Mouse (Mus musculus) MEL (cell line): ENCODE results near the gene Dnajc9. TPM values are rescaled to one million over a fixed set of nuclear protein-coding genes. Genes with fewer than 3 reads are reported as not detected.

Experiments used
- DNase-seq: peaks from one replicate; pipeline ENCODE4 v3.0.0; 2011; ENCODE audit warnings: low read depth, low spot score
- H3K27ac ChIP-seq: 2 replicates; pipeline ENCODE4 v1.5.1; 2012; ENCODE audit warnings: low read depth, mild to moderate bottlenecking, control low read depth, low read length, moderate library complexity; ENCODE audit not compliant: control insufficient read depth
- H3K27me3 ChIP-seq, 2 experiments: fragments of 150-350 bp in 1 of 2; sonication (generic) in 1 of 2; 2 replicates each; pipeline ENCODE4 v1.6.1; 2012; ENCODE audit warnings: low read length in 2 of 2, mild to moderate bottlenecking in 2 of 2, improper control_type of control experiment in 1 of 2, moderate library complexity in 1 of 2; ENCODE audit not compliant: insufficient read depth in 2 of 2, control insufficient read depth in 1 of 2
- H3K36me3 ChIP-seq, 2 experiments: 2 replicates each; pipeline ENCODE4 v1.6.1; 2012 to 2014; ENCODE audit warnings: low read length in 2 of 2, improper control_type of control experiment in 1 of 2, inconsistent platforms in 1 of 2, mild to moderate bottlenecking in 1 of 2; ENCODE audit not compliant: insufficient read depth in 2 of 2, control insufficient read depth in 1 of 2
- H3K4me1 ChIP-seq, 2 experiments: fragments of 150-350 bp in 1 of 2; sonication (generic) in 1 of 2; 2 replicates each; pipeline ENCODE4 v1.6.1; 2012; ENCODE audit warnings: low read length in 2 of 2, improper control_type of control experiment in 1 of 2, mild to moderate bottlenecking in 1 of 2; ENCODE audit not compliant: insufficient read depth in 2 of 2, control insufficient read depth in 1 of 2
- H3K4me3 ChIP-seq, 2 experiments: fragments of 150-350 bp in 1 of 2; sonication (generic) in 1 of 2; 2 replicates each; pipeline ENCODE4 v1.5.1; 2012; ENCODE audit warnings: low read depth in 2 of 2, low read length in 2 of 2, mild to moderate bottlenecking in 2 of 2, moderate library complexity in 2 of 2, control low read depth in 1 of 2, improper control_type of control experiment in 1 of 2; ENCODE audit not compliant: control insufficient read depth in 1 of 2, insufficient read depth in 1 of 2
- H3K79me2 ChIP-seq: 2 replicates; pipeline ENCODE4 v1.6.1; 2012; ENCODE audit warnings: mild to moderate bottlenecking, low read length, moderate library complexity; ENCODE audit not compliant: control insufficient read depth, poor library complexity, insufficient read depth
- H3K9ac ChIP-seq: 2 replicates; pipeline ENCODE4 v1.6.1; 2012; ENCODE audit warnings: low read depth, mild to moderate bottlenecking, control low read depth, low read length, moderate library complexity; ENCODE audit not compliant: control insufficient read depth, poor library complexity, severe bottlenecking
- H3K9me3 ChIP-seq: fragments of 150-350 bp; sonication (generic); replicated peaks from 2 replicates; pipeline ENCODE4 v1.6.1; 2012; ENCODE audit warnings: mild to moderate bottlenecking, low read length, improper control_type of control experiment, moderate library complexity; ENCODE audit not compliant: insufficient read depth
- BHLHE40 ChIP-seq: IDR thresholded peaks from 2 replicates; pipeline ENCODE4 v1.6.1; 2012; ENCODE audit warnings: low read depth, mild to moderate bottlenecking, inconsistent platforms, low read length, improper control_type of control experiment, borderline replicate concordance
- CTCF ChIP-seq, 3 experiments: IDR thresholded peaks in 2 of 3; conservative IDR thresholded peaks in 1 of 3; 2 replicates each; pipeline ENCODE4 v1.5.1; 2011 to 2012; ENCODE audit warnings: low read length in 3 of 3, low read depth in 2 of 3, mild to moderate bottlenecking in 2 of 3, improper control_type of control experiment in 1 of 3, inconsistent platforms in 1 of 3, mixed read lengths in 1 of 3, moderate library complexity in 1 of 3; ENCODE audit not compliant: control insufficient read depth in 1 of 3, insufficient read depth in 1 of 3, poor library complexity in 1 of 3, severe bottlenecking in 1 of 3
- ELF1 ChIP-seq: IDR thresholded peaks from 2 replicates; pipeline ENCODE4 v1.6.1; 2014; ENCODE audit warnings: low read depth, mild to moderate bottlenecking, inconsistent platforms, low read length, improper control_type of control experiment, moderate library complexity
- MAX ChIP-seq: IDR thresholded peaks from 2 replicates; pipeline ENCODE4 v1.6.1; 2011; ENCODE audit warnings: low read length, improper control_type of control experiment
- MAZ ChIP-seq: IDR thresholded peaks from 2 replicates; pipeline ENCODE4 v1.6.1; 2012; ENCODE audit warnings: low read depth, mild to moderate bottlenecking, inconsistent platforms, low read length, improper control_type of control experiment
- MXI1 ChIP-seq: IDR thresholded peaks from 2 replicates; pipeline ENCODE4 v1.6.1; 2011; ENCODE audit warnings: mild to moderate bottlenecking, low read depth, low read length, improper control_type of control experiment
- MYC ChIP-seq: IDR thresholded peaks from 2 replicates; pipeline ENCODE4 v1.6.1; 2011; ENCODE audit warnings: low read depth, mild to moderate bottlenecking, low read length, improper control_type of control experiment, moderate library complexity
- SIN3A ChIP-seq: IDR thresholded peaks from 2 replicates; pipeline ENCODE4 v1.6.1; 2012; ENCODE audit warnings: low read length, improper control_type of control experiment, inconsistent platforms
- SMC3 ChIP-seq: IDR thresholded peaks from 2 replicates; pipeline ENCODE4 v1.6.1; 2011; ENCODE audit warnings: low read depth, low read length, improper control_type of control experiment
- USF1 ChIP-seq: IDR thresholded peaks from 2 replicates; pipeline ENCODE4 v1.6.1; 2014; ENCODE audit warnings: low read depth, mild to moderate bottlenecking, inconsistent platforms, low read length, improper control_type of control experiment, moderate library complexity
- ZMIZ1 ChIP-seq: IDR thresholded peaks from 2 replicates; pipeline ENCODE4 v1.6.1; 2012; ENCODE audit warnings: low read depth, mild to moderate bottlenecking, inconsistent platforms, low read length, improper control_type of control experiment, moderate library complexity
- polyA plus RNA-seq, 2 experiments: library from polyadenylated mRNA; stranded (reverse) in 1 of 2; unstranded in 1 of 2; fragments of >175 nt in 1 of 2; fragments of >200 nt in 1 of 2; gene quantifications; 2 replicates each; pipeline versions ENCODE4 v1.2.1 to v1.2.4; 2012; ENCODE audit warnings: low replicate concordance in 2 of 2, low read depth in 1 of 2; ENCODE audit not compliant: insufficient read length in 2 of 2, insufficient read depth in 1 of 2, missing spikeins in 1 of 2
- total RNA-seq: library from RNA; depleted of rRNA; stranded (reverse); fragments of 300-350 nt; gene quantifications from 2 replicates; pipeline ENCODE4 v1.2.3, GENCODE M21; 2012

The Dnajc9 gene
- total and polyA plus RNA-seq, 3 experiments = 114 to 385 (median 138) TPM

DNA sequence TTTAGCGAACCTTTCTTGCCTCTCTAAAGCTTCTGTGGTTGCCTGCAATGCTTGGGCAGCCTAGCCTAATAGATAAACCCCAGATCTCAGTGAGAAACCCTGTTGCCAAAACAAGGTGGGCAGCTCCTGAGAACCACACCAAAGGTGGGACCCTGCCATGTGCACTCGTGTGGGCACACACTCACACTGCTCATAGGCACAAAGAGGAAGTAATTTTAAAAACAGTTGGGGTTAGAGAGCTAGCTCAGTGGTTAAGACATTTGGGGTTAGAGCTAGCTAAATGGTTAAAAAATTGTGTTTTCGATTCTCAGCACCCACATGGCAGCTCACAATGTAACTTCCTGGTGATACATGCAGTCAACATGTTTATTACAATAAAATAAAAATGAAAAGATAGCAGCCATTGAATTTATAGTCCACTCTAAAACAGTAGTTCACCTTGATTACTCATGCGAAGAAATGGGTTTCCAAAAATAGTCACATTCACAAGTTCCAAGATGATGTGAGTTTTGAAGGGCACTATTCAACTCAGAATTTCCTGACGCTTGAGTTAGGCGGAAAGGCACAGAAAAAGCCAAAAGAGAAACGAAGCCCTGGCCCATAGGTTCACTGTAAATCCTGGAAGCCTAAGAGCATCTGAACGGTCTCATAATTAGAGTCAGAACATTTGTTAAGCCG lies 8.8 kb downstream of the Dnajc9 start:
- Histone ChIP-seq H3K4me3 (no peak overlapping the region), H3K4me1 (peaks cover 16 to 17% of the 10 kb centered on the region in 2 experiments), H3K36me3 (peaks cover 7 to 32% of the 10 kb centered on the region in 2 experiments), H3K27ac (no peak overlapping the region), H3K9me3 (no peaks in the 10 kb centered on the region), H3K9ac (no peak overlapping the region), H3K27me3 (no peaks in the 10 kb centered on the region), H3K79me2 (0 out of 2 replicates have a peak, but pooled peaks cover 5% of the 10 kb centered on the region)
- peak; percentile 44 for DNase-seq
- no peak for TF ChIP-seq ZMIZ1
- peak; percentile 29; the same call in 1 of the 2 replicates for TF ChIP-seq SIN3A
- TF ChIP-seq MYC = peak; percentile 61; the same call in 1 of the 2 replicates
- no peak for TF ChIP-seq BHLHE40
- TF ChIP-seq MAX = peak; percentile 52; the same call in 1 of the 2 replicates
- 0 out of 2 replicates have a peak, but pooled peaks have one; percentile 14 for TF ChIP-seq ELF1
- no peak for TF ChIP-seq MAZ
- 0 out of 2 replicates have a peak, but pooled peaks have one; percentile 26 for TF ChIP-seq MXI1

DNA sequence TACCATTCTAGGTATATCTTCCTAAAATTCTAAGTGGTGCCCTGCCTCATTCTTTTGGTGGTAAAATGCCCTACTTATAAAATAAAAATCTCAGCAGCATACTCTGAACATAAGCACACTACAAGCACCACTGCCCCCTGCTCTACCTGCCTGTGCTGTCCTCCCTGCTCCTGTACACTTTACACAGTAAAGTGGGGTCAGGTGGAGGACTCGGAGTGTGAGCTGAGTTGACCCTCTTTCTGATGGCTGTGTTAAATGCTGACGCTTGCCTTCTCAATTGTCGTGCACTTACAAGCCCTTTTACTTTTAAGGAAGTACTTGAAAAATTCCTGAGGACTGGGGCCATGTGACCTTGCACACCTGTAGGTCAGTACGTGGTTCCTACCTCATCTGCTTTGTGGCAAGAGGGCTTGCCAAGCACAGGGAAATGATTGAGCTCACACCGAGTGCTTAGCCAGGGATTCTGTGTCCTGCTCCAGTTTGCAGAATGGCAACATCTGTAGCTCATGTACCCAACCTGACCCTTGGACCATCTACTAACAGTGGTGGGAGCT lies 9.5 kb downstream of the Dnajc9 start:
- H3K27ac ChIP-seq = no peak overlapping the region
- no peaks in the 10 kb centered on the region for H3K27me3 ChIP-seq
- H3K36me3 ChIP-seq = peaks cover 7 to 27% of the 10 kb centered on the region in 2 experiments
- H3K9ac ChIP-seq = no peak overlapping the region
- no peak for DNase-seq
- no peaks in the 10 kb centered on the region for H3K9me3 ChIP-seq
- peaks cover 16 to 17% of the 10 kb centered on the region in 2 experiments for H3K4me1 ChIP-seq
- TF ChIP-seq SMC3 (no peak), USF1 (peak; percentile 40; the same call in 1 of the 2 replicates), MAX (no peak)
- TF ChIP-seq, all 39 proteins: peak for 1
- Histone ChIP-seq H3K79me2 (0 out of 2 replicates have a peak, but pooled peaks cover 5% of the 10 kb centered on the region), H3K4me3 (no peak overlapping the region)

DNA sequence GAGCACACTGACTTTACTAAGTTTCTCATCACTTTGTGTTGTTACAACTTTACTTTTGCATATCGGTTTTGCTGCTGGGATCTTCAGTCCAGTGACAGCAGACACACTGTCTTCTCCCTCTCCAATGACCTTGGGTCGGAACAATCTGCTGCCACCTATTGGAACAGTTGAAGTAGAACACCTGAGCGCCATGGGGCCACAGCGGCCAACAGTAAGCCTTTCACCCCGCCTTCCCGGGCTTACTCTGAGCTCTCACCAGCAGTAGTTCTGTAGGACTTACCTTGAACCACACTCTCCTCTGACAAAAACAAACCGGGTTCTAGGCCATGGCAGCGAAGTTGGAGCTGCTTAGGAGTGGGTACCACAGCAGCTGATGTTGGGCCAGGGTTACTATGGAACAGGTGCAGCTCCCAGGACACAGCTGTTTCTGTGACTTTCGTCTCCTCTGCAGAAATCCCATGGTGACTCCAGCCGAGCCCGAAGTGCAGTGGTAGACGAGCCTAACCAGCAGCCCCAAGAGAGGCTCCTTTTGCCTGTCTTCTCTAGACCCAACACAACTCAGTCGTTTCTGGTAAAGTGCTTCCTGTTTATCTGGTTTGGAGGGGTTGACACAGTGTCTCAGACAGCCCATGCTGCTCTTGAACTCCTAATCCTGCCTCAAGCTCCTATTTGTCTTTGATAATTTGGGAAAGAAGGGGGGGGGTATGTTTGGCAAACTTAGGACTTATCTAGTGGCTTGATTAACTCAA lies 10.2 kb downstream of the Dnajc9 start:
- Histone ChIP-seq H3K27me3 (no peaks in the 10 kb centered on the region), H3K9ac (no peak overlapping the region), H3K9me3 (no peaks in the 10 kb centered on the region), H3K36me3 (peaks cover 3 to 26% of the 10 kb centered on the region in 2 experiments), H3K79me2 (0 out of 2 replicates have a peak, but pooled peaks cover 2% of the 10 kb centered on the region), H3K4me3 (no peak overlapping the region), H3K27ac (no peak overlapping the region), H3K4me1 (peaks cover 15 to 17% of the 10 kb centered on the region in 2 experiments)
- TF ChIP-seq USF1 (no peak), CTCF (IDR thresholded peaks at IDR 0.05 in 2 of 3, conservative IDR thresholded peaks at IDR 0.05 in 1 of 3; ENCODE audit: control insufficient read depth in 1 of 3, insufficient read depth in 1 of 3, low read depth in 2 of 3, low read length in 3 of 3, poor library complexity in 1 of 3, severe bottlenecking in 1 of 3) (peak; percentile 37 to 46 (median 45); a peak in 5 of 6 replicates)
- peak; percentile 52 for DNase-seq
